Mouse (Mus musculus): Measurements from ENCODE around the gene Rnf26.
"Not testable (repeated sequence)": the region's sequence is repeated elsewhere in the genome, so short reads cannot be mapped to it uniquely, and the experiment has no call there.

Gene Rnf26

GRCm38 (mm10) chr9:44125546-44126428 lies 12.5 kb upstream of the Rnf26 start:
- DNase-seq (ENCODE audit: low spot score in 2 of 2): peak; percentile 71 to 82

- no peak for DNase-seq (ENCODE audit: low spot score in 2 of 2)
Observed at GRCm38 (mm10) chr9:44125026-44125425, 11.7 kb upstream of the Rnf26 start.

GRCm38 (mm10) chr9:44124317-44124716 lies 11.0 kb upstream of the Rnf26 start:
- DNase-seq (ENCODE audit: low spot score in 2 of 2): no peak

- no peak for DNase-seq (ENCODE audit: low spot score in 2 of 2)
Observed at GRCm38 (mm10) chr9:44119948-44120465, 6.7 kb upstream of the Rnf26 start.

- no peak for DNase-seq (ENCODE audit: low spot score in 2 of 2)
Observed at GRCm38 (mm10) chr9:44119011-44119410, 5.7 kb upstream of the Rnf26 start.

DNA sequence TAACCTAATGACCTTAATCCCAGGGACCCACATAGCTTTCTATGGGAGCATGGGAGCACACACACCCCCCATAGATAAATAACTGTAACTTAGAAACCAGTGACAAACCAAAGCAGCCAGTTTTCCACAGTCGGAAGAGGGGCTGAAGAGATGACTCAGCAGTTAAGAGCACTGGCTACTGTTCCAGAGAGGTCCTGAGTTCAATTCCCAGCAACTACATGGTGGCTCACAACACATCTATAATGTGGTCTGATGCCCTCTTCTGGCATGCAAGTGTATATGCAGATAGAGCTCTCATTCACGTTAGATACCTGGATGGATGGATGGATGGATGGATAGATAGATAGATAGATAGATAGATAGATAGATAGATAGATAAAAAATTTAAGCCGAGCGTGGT lies 2.9 kb upstream of the Rnf26 start:
- no peak for DNase-seq (ENCODE audit: low spot score in 2 of 2)

DNA sequence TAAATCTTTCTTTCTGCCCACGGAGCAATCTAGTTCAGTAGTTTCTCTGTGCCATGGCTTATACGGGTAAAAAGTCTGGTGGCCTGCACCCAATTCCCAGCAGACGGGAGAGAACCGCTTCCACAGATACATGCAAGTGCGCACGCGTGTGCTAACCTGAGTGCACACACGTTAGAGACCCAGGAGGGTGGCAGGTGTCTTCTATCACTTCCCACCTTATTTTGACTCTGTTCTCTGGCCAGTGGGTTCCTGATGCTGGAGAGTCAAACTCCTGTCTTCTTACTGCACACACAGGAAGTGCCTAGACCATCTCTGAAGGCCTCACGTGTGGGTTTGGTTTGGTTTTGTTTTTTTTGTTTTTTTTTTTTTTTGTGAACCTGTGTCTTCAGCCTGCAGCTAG lies 2.3 kb upstream of the Rnf26 start:
- DNase-seq (ENCODE audit: low spot score in 2 of 2): no peak

DNA sequence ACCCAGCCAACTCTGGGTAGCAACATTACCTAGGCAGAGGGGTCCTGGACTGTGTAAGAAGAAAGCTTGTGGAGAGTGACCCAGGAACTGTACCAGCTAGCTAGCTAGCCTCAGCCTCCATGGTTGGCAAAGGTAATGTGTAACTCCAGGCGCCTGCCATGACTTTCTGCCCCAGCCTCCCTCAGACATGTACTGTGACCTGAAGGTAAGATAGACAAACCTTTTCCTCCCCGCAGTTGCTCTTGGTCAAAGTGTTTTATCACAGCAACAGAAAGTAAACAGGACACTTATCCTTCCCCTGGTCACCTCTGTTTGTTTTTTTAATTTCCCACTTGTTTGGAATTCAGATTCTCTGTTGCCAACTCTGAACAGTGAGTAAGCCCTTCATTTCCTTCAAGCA lies 1.1 kb upstream of the Rnf26 start:
- no peak for DNase-seq (ENCODE audit: low spot score in 2 of 2)

DNA sequence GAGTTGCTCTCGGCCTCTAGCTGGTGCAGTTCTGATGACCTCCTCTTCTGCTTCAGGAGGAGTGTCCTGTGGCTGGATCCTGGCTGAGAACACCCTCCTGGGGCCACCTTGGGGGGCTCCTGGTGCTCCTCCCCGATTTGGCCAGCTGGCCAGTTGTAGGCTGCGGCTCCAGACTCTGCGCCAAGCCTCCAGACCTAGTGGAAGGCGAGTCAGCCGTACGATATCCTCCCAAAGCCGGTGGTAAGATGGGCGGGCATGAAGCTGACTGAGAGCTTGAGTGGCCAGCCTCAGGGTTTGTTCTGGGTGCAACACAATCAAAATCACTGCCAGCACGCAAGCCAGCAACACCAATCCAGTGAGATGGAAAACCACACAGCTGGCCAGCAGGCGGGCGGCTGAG lies 1.4 kb downstream of the Rnf26 start:
- not testable (repeated sequence) for DNase-seq (ENCODE audit: low spot score in 2 of 2)

DNA sequence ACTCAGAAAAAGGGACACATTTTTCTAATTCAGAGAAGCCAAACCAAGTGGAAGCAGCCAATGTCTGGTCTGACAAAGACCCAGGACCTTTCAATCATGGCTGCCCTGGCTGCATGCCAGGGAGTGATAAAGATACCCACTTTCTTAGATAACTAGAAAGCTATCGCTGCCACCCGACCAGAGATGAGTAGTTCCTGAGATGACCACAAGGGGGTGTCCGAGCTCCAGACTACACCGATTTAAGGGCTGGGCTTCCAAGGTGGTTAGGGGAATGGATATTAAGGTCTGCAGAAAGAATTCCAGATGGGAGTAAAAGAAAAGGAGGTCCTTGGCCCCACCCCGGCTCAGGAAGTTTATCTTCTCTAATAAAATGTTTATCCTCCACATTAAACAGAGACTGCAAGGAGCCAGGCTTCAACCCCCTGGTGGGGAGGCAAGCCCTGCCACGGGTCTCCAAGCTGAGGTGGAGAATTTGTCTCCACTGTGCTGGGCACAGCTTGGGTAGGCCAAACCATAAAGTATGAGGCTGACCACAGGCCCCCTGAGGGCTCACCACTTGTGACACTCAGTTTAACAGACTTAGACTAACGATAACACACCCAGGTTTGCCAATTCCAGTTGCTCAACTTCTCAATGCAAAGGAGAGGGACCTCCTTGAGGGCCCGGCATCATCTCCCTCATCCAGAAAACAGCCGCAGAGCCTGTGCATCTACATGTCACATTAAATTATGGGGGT lies 3.8 kb downstream of the Rnf26 start:
- DNase-seq (ENCODE audit: low spot score in 2 of 2): peak; percentile 47 to 59

DNA sequence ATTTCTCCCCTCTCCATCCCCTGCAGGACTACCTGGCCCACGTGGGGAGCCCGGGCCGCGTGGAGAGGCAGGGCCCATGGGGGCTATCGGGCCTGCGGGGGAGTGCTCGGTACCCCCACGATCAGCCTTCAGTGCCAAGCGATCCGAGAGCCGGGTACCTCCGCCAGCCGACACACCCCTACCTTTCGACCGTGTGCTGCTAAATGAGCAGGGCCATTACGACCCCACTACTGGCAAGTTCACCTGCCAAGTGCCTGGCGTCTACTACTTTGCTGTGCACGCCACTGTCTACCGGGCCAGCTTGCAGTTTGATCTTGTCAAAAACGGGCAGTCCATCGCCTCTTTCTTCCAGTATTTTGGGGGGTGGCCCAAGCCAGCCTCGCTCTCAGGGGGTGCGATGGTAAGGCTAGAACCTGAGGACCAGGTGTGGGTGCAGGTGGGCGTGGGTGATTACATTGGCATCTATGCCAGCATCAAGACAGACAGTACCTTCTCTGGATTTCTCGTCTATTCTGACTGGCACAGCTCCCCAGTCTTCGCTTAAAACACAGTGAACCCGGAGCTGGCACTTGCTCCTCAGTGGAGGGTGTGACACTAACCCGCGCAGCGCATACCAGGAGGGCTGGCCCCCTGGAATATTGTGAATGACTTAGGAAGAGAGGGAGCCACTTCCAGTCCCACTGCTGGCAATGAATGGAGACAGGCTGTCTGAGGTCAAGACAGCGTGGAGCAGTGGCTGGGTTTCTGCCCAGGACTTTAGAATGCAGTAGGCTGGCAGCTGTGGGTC lies 4.9 kb downstream of the Rnf26 start:
- DNase-seq (ENCODE audit: low spot score in 2 of 2): no peak

- DNase-seq (ENCODE audit: low spot score in 2 of 2): no peak
Observed at GRCm38 (mm10) chr9:44107557-44108179, 5.6 kb downstream of the Rnf26 start.

GRCm38 (mm10) chr9:44107110-44107509 lies 6.2 kb downstream of the Rnf26 start, which contains the start of gene C1qtnf5:
Gene C1qtnf5, plus strand, starts transcription at chr9:44107245.
- peak in 1 of 2 experiments; percentile 31 for DNase-seq (ENCODE audit: low spot score in 2 of 2)

GRCm38 (mm10) chr9:44106596-44106995 lies 6.7 kb downstream of the Rnf26 start:
- no peak for DNase-seq (ENCODE audit: low spot score in 2 of 2)

DNA sequence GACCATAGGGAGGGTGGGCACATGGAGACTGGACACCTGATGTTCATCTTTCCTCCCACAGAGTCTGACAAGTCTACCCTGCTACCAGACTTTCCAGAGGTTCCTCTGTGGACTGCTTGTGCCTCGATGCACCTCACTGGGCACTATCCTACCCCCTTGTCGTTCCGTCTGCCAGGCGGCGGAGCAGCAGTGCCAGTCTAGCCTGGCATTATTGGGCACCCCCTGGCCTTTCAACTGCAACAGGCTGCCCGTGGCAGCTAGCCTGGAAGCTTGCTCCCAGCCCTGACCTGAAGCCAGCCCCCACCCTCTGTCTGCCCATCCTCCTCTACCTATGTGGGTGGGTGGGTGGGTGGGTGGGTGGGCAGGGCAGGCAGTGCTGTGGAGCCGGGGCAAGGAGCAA lies 7.1 kb downstream of the Rnf26 start:
- DNase-seq (ENCODE audit: low spot score in 2 of 2): no peak

- no peak for DNase-seq (ENCODE audit: low spot score in 2 of 2)
Observed at GRCm38 (mm10) chr9:44105781-44106180, 7.5 kb downstream of the Rnf26 start.

- DNase-seq (ENCODE audit: low spot score in 2 of 2): no peak
Observed at GRCm38 (mm10) chr9:44104881-44105280, 8.4 kb downstream of the Rnf26 start.

DNA sequence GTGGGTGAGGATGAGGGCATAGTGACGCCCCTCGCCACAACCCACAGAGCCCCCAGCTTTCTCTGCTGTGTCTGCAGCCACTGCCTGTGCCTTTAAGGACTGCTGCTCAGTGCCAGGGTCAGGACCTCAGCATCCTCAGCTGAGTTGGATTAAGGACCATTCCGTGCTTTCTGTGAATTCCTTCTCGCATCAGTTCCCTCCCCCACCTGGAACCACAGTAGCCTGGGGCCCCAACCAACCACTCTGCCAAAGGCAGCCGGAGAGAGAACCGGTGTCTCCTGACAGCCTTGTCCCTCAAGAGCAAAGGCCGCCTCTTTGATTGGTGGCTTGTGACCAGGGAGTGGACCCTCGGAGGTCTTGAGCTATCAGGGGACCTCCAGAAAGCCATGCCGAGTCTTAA lies 11.8 kb downstream of the Rnf26 start, which contains the start of gene Mfrp:
TSS of gene Mfrp (plus strand) at position 240 of the 400 bp plus-strand sequence.
- DNase-seq (ENCODE audit: low spot score in 2 of 2): no peak

- DNase-seq (ENCODE audit: low spot score in 2 of 2): no peak
Observed at GRCm38 (mm10) chr9:44096536-44096935, 16.8 kb downstream of the Rnf26 start.

DNA sequence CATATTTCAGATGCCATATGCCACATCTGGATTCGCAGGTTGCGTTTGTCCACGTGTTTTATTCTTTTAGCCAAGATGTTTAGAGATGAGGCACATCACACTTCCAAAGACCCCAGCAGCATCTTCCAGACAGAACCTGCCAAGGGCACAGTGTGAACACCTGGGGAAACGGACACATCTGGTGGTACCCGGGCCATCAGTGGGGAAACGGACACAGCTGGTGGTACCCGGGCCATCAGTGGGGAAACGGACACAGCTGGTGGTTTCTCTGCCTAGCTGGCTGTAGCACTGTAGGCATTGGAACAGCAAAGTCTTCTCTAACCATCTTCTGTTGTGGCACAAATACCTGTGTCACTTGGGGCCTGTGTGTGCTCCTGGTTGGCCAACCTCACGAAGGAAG lies 17.5 kb downstream of the Rnf26 start:
- DNase-seq (ENCODE audit: low spot score in 2 of 2): no peak

DNA sequence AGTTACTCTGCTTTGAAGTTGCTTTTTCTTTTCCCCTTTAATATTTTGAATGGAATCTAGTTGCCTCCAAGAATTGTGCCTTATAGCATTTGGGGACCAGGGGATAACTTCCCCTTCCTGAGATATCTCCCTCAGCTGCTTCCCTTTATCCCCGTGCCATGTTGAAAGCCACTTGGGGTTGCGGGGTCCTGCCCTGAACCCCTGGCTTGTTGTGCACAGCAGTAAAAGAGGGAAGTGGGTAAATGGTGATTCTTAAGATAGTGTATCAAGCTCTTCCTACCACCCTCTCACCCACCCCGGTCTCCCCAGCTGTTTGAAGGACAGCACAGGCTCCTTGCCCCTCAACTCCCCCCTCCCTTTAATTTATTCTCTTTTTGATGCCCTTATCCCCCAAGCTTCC lies 18.6 kb downstream of the Rnf26 start:
- no peak for DNase-seq (ENCODE audit: low spot score in 2 of 2)
